Mouse (Mus musculus) adrenal gland, adult (tissue): ENCODE results near the gene Olfr115.

ENCODE experiments used
- DNase-seq, 2 experiments: peaks; one replicate each; pipeline ENCODE4 v3.0.0; 2022 to 2023; ENCODE audit warnings: low spot score in 1 of 2; ENCODE audit not compliant: inconsistent age in 2 of 2

Gene Olfr115

DNA sequence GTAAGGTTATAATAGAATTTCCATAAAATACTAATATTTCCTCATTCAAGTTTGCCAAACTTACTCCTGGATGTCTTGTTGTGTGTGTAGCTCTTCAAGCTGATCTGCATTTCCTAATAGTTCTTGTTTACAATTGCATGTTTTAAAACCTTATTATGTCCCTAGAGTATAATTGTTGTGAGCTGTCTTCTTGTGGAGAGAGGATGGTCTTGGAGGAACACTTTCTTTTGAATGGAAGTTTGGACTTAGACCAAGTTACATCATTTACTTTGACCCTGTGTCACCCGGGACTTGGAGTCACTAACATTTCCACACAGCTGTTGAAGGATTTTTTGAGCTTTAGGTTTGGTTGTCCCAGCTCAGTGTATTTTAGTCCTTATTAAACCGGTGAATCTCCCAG lies at the start of gene Olfr115, which contains the start of gene Olfr116:
Gene Olfr115 (minus strand): TSS at position 101 of the 400 bp plus-strand sequence.
Gene Olfr116 (minus strand): TSS at position 191 of the 400 bp plus-strand sequence.
- no peak for DNase-seq

DNA sequence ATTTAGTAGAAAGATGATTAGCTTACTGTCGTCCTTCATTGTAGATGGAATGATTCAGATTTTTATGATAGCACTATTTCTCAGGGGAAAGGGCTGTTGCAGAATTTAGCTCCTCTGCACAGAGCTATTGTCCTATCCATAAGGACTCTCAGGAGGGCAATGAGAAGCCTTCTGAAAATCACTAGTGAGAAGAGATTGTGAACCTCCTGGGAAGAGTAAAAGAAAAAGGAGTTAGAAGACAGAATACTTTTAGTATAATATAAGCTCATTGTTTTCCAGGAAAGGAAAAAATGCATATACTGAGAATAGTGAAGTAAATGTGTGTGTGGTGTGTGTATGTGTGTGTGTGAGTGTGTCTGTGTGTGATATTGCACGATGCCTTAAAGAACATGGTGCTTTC lies 39.8 kb upstream of the Olfr115 start, which contains the start of gene Olfr118:
Gene Olfr118 (plus strand): TSS at position 301 of the 400 bp plus-strand sequence.
- no peak for DNase-seq

DNA sequence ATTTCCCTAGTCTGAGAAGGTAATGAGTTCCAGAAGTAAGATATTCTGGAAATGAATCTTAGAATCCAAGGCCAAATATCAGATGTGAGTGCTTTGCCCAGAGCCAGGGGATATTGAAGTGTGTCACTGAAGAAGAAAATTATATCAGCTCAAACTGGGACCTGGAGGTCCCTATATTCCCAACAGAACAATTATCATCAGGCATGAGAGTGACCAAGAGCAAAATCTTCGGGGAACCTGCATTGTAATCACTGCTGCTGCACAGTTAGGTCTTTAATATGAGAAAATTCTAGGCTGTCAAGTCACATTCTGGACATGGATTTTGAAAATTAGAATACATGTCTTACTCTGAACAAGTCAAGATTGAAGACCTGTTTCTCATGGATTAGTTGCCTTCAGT lies 36.8 kb upstream of the Olfr115 start, which contains the start of gene Olfr117:
Gene Olfr117 (minus strand): TSS at position 101 of the 400 bp plus-strand sequence.
- DNase-seq = no peak

DNA sequence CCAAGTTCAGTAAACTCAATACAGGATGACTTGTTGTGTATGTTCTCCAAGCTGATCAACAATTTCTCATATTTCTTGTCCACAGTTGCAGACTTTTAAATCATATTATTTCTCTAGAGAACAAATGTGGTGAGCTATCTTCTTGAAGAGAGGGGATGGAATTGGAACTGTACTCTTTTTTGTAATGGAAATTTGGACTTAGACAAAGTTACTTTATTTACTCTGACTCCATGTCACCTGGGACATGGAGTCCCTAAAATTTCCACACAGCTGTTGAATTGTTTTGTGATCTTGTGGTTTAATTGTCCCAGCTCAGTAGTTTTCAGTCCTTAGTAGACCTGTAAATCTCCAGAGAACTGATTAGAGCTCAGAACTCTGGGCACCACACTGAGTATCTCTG lies 34.3 kb downstream of the Olfr115 start, which contains the start of gene Olfr114:
Gene Olfr114 (minus strand): TSS at position 101 of the 400 bp plus-strand sequence.
- DNase-seq = no peak

DNA sequence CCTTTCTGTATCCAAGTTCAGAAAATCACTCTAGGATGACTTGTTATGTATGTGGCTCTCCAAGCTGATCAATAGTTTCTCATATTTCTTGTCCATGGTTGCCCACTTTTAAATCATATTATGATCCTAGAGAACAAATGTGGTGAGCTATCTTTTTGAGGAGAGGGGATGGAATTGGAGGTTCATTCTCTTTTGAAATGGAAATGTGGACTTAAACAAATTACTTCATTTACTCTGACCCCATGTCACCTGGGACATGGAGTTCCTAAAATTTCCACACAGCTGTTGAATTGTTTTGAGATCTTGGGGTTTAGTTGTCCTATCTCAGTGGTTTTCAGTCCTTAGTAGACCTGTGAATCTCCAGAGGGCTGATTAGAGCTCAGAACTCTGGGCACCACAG lies 49.3 kb downstream of the Olfr115 start, which contains the start of gene Olfr113:
Gene Olfr113 (minus strand): TSS at position 101 of the 400 bp plus-strand sequence.
- DNase-seq = no peak

DNA sequence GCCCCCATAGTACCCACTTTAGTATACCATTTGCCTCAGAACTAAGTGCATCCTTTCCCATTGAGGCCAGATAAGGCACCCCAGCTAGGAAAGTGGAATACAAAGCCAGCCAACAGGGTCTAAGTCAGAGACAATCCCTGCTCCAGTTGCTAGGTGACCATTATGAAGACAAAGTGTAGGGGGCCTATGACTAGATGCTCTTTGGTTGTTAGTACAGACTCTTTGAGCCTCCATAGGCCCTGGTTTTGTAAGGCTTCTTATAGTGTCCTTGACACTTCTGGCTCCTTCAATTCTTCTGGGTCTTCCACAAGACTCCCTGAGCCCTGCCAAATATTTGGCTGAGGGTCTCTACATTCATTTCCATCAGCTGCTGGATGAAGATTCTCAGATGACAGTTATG lies 57.6 kb downstream of the Olfr115 start, which contains the start of gene Olfr112:
Gene Olfr112 (minus strand): TSS at position 101 of the 400 bp plus-strand sequence.
- DNase-seq = no peak
